Mouse (Mus musculus): ENCODE measurements at regions not wholly inside any gene's neighbourhood (a gene's known extent, or its start where the extent isn't known, plus 50 kb on each side); places are given as distances from the start of the nearest gene placed in this dataset.

GRCm38 (mm10) chr2:128217784-128218467 lies 92.1 kb downstream of the Bcl2l11 start:
- DNase-seq (ENCODE audit: low read depth), result no peak

GRCm38 (mm10) chr2:128218961-128219360 lies 93.1 kb downstream of the Bcl2l11 start:
- no peak for DNase-seq (ENCODE audit: low read depth)

- no peak for DNase-seq (ENCODE audit: low read depth)
These were observed 95.2 kb downstream of the Bcl2l11 start for GRCm38 (mm10) chr2:128221055-128221454.

GRCm38 (mm10) chr2:128221657-128222056 lies 95.8 kb downstream of the Bcl2l11 start:
- DNase-seq (ENCODE audit: low read depth), result no peak

GRCm38 (mm10) chr2:128226465-128227047 lies 100.7 kb downstream of the Bcl2l11 start:
- peak; percentile 40 for DNase-seq (ENCODE audit: low read depth)

GRCm38 (mm10) chr2:128229730-128230129 lies 103.9 kb downstream of the Bcl2l11 start:
- peak; percentile 72 for DNase-seq (ENCODE audit: low read depth)

- DNase-seq (ENCODE audit: low read depth), result no peak
These were observed 105.1 kb downstream of the Bcl2l11 start for GRCm38 (mm10) chr2:128230921-128231320.

GRCm38 (mm10) chr2:128231338-128231737 lies 105.5 kb downstream of the Bcl2l11 start:
- no peak for DNase-seq (ENCODE audit: low read depth)

GRCm38 (mm10) chr2:128232027-128232426 lies 106.2 kb downstream of the Bcl2l11 start:
- DNase-seq (ENCODE audit: low read depth), result no peak

GRCm38 (mm10) chr2:128235127-128235526 lies 109.3 kb downstream of the Bcl2l11 start:
- DNase-seq (ENCODE audit: low read depth), result no peak

- DNase-seq (ENCODE audit: low read depth), result no peak
These were observed 113.6 kb downstream of the Bcl2l11 start for GRCm38 (mm10) chr2:128239451-128239850.

- DNase-seq (ENCODE audit: low read depth), result no peak
These were observed 114.2 kb downstream of the Bcl2l11 start for GRCm38 (mm10) chr2:128240054-128240453.

GRCm38 (mm10) chr2:128240536-128241279 lies 114.9 kb downstream of the Bcl2l11 start:
- DNase-seq (ENCODE audit: low read depth), result no peak

- no peak for DNase-seq (ENCODE audit: low read depth)
These were observed 115.4 kb downstream of the Bcl2l11 start for GRCm38 (mm10) chr2:128241280-128241665.

- no peak for DNase-seq (ENCODE audit: low read depth)
These were observed 119.7 kb downstream of the Bcl2l11 start for GRCm38 (mm10) chr2:128245544-128245943.

- DNase-seq (ENCODE audit: low read depth), result no peak
These were observed 122.1 kb downstream of the Bcl2l11 start for GRCm38 (mm10) chr2:128247967-128248366.

GRCm38 (mm10) chr2:128249188-128249587 lies 123.3 kb downstream of the Bcl2l11 start:
- DNase-seq (ENCODE audit: low read depth), result peak; percentile 21

GRCm38 (mm10) chr2:128249607-128250006 lies 123.8 kb downstream of the Bcl2l11 start:
- no peak for DNase-seq (ENCODE audit: low read depth)

GRCm38 (mm10) chr2:128250841-128251240 lies 125.0 kb downstream of the Bcl2l11 start:
- DNase-seq (ENCODE audit: low read depth), result no peak

- no peak for DNase-seq (ENCODE audit: low read depth)
These were observed 130.8 kb downstream of the Bcl2l11 start for GRCm38 (mm10) chr2:128256651-128257050.

- DNase-seq (ENCODE audit: low read depth), result no peak
These were observed 131.4 kb downstream of the Bcl2l11 start for GRCm38 (mm10) chr2:128257262-128257661.

GRCm38 (mm10) chr2:128263880-128264279 lies 138.0 kb downstream of the Bcl2l11 start:
- DNase-seq (ENCODE audit: low read depth), result no peak
